Mouse (Mus musculus): Measurements from ENCODE around the gene Gpatch4.

GRCm38 (mm10) chr3:88035561-88036293 lies 7.2 kb upstream of the Gpatch4 start:
- TF ChIP-seq EP300 (IDR thresholded peaks at IDR 0.05) (no peak), CTCF (IDR thresholded peaks at IDR 0.05) (no peak)

Measured in lung, postnatal 0 days (tissue).